Mouse (Mus musculus) fibroblast of lung, adult 2 months (primary cell): ENCODE measurements at regions not wholly inside any gene's neighbourhood (a gene's known extent, or its start where the extent isn't known, plus 50 kb on each side); places are given as distances from the start of the nearest gene placed in this dataset.
"Not testable (repeated sequence)": the region's sequence is repeated elsewhere in the genome, so short reads cannot be mapped to it uniquely, and the experiment has no call there.

Source experiments
- DNase-seq: peaks from one replicate; pipeline ENCODE4 v3.0.0-alpha.2; 2011; ENCODE audit warnings: low read depth

DNA sequence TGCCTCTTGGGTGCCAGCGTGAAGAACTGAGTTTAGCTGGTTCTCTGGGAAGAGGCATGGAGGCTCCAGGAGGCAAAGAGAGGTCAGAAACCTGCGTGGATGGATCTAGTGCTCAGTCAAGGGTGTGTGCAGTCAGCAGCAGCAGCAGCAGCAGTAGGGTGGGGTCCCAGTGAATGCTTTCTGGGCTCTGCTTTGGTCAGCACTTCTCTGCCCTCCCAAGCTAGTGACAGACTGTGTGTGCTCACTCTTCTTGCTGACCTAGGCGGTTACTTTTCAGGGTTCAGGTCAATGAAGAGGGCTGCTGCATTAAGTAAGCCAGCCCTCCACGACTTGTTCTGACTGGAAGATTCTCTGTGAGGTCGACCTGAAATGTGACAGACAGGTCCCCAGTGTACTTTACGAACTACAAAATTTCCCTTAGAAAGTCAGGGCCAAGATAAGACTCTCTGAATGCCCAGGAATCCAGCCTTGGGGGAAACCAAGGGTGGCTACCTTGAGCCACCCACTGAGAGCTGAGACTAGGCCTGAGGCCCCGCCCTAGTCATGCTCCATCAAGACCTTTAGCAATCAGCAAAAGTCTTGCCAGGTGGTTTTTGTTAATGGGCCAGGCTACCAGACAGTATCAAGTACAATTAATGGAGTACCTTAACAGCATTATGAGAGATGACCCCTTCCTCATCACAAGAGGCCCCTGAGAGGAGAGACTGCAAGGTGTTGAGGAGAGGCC lies 114.9 kb upstream of the Lemd2 start:
- no peak for DNase-seq

- DNase-seq: peak; percentile 31
Measured at GRCm38 (mm10) chr17:27317576-27318277, 113.5 kb upstream of the Lemd2 start.

DNA sequence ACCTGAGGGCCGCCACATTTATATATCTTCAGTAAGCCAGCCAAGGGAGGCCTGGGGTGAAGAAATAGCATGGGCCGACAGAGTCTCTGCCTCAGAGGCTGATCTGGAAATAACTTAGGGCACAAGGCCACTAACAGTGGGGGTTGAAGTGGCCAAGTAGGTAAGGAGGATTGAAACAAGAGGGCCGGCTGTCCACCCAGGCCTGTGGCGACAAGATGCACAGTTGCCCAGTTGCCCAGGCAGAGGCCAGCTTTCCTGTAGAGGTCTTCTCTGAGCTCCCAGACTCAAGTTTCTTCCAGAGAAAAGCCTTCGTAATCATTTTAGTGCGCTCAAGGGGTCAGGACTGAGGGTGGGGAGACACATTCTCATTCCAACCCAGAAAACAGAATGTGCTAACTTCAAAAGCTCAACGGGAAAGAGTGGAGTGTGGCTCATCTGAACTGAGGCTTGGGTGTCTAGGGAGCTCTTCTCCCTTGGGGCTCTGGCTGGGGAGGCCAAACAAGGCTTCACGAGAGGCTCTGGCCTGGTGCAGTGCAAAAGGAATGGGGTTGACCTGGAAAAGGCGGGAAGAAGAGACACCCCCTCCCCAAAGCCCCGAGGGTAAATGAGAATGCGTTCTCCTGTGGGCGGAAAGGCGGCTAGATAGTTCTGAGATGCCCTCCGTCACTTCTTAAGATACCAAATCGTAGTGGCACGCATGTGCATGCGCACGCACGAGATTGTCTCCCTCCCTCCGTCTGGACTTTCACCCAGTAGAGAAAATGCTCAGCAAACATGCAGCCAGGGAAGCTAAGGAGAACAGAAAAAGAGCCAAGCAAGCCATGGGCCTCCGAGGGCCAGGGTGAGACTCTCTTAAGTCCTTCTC lies 112.7 kb upstream of the Lemd2 start:
- DNase-seq: no peak

GRCm38 (mm10) chr17:27315947-27316628 lies 111.8 kb upstream of the Lemd2 start:
- DNase-seq: no peak

GRCm38 (mm10) chr17:27315428-27315827 lies 111.2 kb upstream of the Lemd2 start:
- no peak for DNase-seq

DNA sequence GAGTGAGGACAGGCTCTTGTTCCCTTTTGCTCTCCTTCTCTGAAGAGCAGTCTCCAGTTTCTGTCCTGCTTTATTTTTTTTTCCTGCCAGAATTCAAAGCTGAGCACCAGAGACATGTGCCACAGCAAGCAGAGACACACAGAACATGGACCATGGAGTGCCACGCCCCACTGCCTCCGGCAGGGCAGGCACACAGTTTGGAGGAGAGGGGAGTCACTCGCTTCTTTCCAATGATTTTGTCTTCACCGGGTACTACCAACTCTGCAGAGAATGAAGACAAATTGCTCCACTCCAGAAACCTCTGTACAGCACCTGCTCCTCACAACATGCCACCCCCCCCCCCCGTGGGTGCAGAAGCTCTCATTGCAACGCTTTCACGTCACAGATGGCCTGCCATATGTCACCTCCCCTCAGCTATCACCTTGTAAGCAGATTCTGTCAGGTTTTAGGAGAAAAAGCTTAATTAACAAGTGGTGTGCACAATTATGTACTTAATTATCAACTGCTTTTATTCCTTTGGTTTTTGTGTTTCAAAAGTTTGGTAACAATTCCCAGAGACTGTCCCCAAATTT lies 110.6 kb upstream of the Lemd2 start:
- no peak for DNase-seq

- DNase-seq: no peak
Measured at GRCm38 (mm10) chr17:27308933-27309332, 104.7 kb upstream of the Lemd2 start.

DNA sequence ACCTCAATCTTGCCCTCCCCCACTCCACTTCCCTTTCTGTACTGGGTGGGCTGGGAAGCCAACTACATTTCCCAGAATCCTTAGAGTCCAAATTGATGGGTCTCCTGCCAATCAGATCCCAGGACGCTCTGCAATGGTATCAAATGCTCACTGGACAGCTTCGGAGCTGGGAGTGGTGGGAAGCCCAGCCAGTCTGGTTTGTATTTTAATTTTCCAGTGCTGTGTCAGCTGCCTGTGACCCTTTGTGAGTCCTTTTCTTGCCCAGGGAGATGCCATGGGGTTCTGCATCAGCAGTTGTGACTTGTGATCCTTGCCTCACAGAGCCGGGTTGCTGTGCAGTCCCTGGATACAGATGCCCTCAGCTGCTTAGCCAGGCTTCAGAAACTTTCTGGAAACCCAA lies 100.6 kb upstream of the Lemd2 start:
- no peak for DNase-seq

- no peak for DNase-seq
Measured at GRCm38 (mm10) chr17:27303633-27304479, 99.6 kb upstream of the Lemd2 start.

DNA sequence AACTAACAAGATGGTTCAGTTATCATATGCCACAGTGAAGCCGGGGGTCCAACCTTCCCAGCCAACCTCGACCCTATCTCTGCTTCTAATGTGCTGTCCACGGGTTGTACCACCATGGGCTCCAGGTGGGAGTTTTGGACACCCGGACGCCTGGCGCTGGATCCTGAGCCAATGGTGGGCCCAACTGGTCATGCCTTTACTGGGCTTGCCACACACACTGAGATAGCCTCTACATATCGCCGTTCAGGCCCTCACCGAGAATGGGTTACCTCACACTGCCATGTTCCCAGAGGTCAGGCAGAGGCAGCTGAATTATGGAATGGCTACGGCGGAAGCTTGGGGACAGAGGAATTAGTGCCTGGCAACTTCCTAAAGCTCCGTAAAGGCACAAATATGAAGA lies 98.8 kb upstream of the Lemd2 start:
- no peak for DNase-seq

- no peak for DNase-seq
Measured at GRCm38 (mm10) chr17:27301376-27301775, 97.1 kb upstream of the Lemd2 start.

- no peak for DNase-seq
Measured at GRCm38 (mm10) chr17:27299297-27299696, 95.0 kb upstream of the Lemd2 start.

GRCm38 (mm10) chr17:27298351-27298750 lies 94.1 kb upstream of the Lemd2 start:
- DNase-seq: no peak

GRCm38 (mm10) chr17:27296156-27296555 lies 91.9 kb upstream of the Lemd2 start:
- no peak for DNase-seq

DNA sequence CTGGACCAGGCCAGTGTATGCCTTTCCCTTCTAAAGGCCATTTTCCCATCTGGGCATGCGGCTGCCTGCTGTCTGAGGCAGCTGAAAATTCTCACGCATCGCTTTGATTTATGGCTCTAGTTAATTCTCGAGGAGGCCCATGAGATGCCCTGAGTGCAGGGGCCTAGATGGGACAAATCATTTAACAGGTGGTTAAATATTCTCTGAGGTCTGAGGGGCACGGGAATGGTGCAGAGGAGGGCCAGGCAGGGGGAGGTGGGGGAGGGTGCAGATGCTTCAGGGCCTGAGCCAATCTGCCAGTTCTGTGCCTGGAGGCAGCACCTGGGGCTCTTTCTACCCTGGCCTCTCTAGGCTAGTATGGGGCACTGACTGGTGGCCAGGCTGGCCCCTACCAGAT lies 89.9 kb upstream of the Lemd2 start:
- no peak for DNase-seq

DNA sequence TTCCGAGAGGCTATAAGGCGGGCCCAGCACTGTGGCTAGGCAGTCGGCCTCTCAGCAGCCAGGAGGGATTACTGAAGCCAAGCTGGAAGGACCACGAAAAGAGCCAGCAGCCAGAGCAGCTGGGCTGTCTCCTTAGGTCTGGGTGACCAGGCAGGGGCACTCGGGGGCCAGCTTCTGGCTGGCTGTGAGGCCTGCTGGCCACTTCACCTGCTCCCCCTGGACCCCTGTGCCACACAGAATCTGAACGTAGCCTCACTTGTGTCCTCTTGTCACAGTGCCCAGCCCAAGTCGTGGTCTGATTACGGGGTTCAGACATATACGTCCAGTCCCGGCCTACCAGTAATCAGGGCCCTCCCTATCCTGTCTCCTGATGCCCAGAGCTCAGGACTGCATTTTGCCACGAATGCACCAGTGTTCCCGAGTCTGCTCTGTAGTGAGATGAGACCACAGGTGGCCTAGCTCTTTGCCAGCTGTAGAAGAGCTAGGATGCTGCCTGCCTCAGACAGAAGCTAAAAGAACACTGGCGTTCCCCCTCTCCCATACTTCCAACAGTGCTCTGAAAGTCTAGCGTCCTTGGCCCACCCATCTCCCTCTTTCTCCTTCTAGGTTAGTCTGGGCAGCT lies 89.4 kb upstream of the Lemd2 start:
- no peak for DNase-seq

DNA sequence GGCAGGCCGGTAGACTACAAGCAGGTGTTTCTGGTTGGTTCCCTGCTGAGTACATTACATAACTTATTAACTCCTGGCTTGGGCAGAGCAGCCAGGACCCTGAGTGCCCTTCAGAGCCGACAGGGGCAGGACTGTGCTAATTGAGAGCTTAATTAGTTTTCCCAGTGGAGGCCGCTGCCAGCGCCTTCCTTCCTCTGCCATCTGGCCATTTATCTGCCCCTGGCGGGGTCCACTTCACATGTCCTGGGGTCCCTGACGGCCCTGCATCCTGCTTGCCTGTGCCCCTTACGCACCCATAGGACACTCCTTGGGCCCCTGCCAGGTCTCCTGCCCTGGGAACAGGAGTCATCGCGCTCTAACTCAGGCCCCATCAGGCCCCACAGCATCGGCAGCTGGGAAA lies 87.4 kb upstream of the Lemd2 start:
- DNase-seq: no peak

- no peak for DNase-seq
Measured at GRCm38 (mm10) chr17:27291176-27291575, 86.9 kb upstream of the Lemd2 start.

DNA sequence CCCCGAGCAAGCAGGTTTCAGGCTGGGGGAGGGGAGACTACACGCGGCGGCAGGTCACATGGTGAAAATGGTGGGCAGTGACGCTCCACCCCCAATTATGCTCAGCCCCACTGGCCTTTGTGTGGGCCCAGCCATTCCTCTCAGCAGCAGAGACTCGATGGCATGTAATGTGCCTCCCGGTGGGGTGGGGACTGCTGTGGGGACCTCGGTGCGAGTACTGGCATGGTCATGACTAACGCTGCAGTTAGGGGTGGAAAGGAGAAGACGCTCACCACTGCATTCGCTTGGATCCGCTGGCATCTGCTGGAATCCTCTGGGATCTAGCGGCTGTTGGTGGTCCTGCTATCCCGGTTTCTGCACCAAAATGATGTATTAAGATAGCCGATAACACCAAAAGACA lies 86.0 kb upstream of the Lemd2 start:
- DNase-seq: no peak

DNA sequence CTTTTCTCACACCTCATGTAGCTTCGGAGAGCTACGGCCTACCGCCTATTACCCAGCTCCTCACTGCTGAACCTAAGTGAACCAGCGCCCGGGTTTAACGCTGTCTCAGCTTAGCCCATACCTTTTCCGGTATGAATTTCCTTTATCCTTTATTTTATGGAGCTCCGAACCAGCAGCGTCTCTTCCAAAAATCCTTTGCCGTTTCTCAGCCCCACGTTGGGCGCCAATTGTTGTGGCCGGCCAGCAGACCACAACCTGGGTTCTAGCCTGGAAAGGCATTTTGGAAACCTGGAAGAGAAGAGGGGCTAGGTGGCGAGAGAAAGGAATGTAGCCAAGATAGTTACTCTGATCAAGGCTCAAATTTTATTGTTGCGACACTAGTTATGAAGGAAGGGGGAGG lies 85.5 kb upstream of the Lemd2 start:
- not testable (repeated sequence) for DNase-seq
